Mouse (Mus musculus) adrenal gland, adult 8-10 months (tissue): ENCODE results near the gene Lmo7. TPM values are rescaled to one million over a fixed set of nuclear protein-coding genes. Genes with fewer than 3 reads are reported as not detected.

Experiments
- DNase-seq: peaks from one replicate; pipeline ENCODE4 v3.0.0; 2022
- total RNA-seq, 4 experiments: library from RNA; stranded (reverse); gene quantifications; 2 replicates each; pipeline ENCODE4 v1.2.4; 2022

Lmo7 gene
- total RNA-seq = 10 to 100 TPM; 17.8 to 25.9 (median 21.4) TPM

DNA sequence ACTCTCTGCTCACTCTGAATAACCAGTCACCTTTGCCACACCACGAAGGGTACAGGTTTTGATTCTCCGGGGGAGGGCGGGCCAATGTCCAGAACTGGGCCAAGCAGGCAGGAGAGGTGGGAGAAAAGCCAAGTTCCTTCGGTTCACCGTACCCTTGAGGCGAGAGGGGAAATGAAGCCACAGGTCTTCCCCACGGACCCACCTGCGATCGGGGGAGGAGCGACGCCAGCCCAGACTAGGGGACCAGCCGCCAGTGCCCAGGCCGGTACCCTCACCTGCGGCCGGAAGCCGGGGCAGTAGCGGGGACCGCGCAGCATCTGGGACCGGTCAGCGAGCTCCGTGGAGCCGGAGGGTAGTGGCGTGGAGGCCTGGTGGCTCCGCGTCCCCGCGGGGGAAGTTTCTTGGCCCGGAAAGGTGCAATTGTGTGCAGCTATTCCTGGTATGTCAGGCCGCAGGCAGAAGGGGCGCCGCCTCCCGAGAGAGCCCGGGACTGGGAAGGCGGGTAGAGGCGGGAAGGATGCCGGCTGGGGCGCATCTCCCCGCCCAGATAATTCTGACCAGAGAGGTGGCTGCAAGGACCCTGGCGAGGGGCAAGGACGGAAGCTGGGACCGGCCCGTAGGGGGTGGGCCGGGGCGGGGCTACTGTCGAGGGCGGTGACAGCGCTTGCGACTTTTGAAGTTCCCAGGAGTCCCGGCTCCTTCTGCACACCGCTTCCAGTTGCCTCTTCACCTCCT lies at the start of gene Lmo7, which contains the start of gene Gm9922:
Gene Lmo7, plus strand, starts transcription at position 721 of the 735 bp plus-strand sequence.
Gene Gm9922, minus strand, starts transcription at position 578 of the 735 bp plus-strand sequence.
- peak; percentile 79 for DNase-seq

DNA sequence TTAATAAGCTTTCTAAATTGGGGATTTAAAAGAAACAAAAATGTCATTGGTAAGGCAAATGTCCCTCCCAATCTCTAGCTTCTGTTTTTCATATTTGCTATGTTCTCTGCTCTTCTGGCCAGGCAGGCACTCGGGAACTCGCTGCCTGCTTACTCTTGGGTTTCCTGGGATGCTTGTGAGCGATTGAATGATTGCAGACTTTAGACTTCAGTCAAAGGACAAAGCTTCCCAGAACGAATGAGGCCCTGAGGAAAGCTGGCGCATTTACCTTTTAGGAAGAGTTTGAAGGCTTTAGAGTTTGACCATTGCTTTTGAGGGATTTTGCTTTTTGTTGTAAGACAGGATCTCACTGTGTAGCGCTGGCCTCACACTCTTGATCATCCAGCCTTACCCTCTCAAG lies 42.1 kb upstream of the Lmo7 start:
- no peak for DNase-seq

DNA sequence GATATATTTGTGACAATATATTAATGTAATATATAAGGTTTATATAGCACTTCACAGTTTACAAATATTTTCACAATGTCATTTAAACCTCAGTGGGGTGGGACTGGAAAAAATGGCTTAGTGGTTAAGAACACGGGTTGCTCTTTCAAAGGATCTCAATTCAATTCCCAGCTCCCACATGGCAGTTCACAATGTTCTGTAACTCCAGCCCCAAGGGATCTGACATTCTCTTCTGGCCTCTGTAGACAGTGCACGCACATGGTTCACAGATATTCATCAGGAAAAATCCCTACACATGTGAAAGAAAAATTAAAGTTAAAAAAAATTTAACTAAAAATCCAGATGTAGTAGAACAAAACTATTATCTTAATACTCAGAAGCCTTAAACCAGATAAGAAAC lies 41.4 kb upstream of the Lmo7 start:
- no peak for DNase-seq

DNA sequence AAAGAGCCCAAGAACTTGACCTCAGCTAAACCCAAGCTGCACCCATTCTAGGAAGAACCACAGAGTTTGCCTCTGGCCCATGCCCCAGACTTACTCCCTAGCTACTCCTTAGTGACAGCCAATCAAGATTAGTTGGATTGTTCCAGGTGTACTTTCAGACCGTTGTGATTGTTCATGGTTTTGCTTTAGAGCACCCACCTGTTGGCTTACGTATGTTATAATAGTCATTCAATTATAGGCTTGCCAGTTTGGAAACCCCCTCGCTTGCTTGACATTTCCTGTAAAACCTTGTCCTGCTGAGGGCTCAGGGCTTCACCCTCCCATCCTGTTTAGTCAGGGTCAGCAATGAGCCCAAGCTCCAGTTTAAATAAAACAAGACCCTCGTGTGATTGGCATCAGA lies 25.3 kb upstream of the Lmo7 start:
- DNase-seq = no peak

DNA sequence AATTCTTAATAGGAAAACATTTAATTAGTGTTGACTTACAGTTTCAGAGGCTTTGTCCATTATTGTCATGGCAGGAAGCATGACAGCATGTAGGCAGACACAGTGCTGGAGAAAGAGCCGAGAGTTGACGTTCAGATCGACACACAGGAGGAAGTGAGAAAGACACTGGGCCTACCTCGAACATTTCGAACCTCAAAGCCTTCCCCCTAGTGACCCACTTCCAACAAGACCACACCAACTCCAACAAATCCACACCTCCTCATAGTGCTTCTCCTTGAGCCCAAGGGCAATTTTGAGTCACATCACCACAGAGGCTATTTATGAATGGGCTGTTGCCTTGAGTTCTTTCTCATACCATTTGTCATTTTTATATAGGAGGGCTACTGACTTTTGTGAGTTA lies 22.7 kb upstream of the Lmo7 start:
- no peak for DNase-seq

DNA sequence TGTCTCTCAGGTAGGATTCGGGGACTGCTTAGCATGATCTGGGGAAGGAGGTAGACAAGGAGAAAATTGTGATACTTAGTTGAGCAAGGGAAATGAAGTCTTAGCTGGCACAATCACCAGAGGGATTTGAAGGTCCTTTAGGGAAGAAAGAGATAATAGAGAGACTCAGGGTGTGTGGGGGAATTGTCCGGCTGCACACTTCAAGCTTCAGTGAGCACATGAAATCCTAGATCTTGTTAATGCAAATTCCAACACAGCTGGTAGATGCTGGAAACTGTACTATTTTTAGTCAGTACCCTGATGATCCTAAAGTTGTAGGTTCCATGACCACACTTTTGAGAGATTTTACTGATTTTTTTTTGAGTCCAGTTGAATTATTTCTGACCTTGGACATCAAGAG lies 15.3 kb upstream of the Lmo7 start:
- no peak for DNase-seq

DNA sequence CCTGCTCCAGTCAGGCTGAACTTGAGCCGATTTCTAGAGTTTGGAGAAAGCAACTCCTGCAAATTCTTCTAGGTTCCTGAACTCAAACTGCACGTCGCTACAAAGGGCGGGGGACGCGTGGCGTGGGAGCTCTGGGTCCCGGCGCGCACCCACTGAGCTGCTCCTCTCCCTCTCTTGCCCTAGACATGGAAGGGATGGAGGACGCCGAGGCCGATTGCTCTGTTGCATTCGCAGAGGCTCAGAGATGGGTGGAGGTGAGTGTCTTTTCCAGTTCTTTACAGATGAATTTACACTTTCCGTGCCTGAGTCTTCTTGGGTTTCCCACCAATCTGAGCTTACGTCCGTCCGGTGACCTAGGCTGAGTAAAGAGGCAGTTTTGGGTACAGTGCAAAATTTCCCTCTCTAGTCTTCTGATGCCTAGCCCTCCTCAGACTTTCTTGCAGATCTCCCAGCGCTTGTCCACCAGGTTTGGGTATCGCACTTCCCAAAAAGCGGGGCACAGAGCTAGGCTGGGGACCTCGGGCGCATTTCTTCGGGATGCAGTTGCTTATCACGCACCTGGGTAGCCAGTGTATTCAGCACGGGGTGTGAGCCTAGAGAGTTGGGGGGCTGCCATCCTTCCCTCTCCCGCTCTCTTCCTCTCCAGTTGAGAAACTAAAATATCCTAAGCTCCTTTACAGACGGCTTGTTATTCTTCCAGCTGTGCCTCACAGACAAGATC lies 375 bp downstream of the Lmo7 start:
- no peak for DNase-seq

DNA sequence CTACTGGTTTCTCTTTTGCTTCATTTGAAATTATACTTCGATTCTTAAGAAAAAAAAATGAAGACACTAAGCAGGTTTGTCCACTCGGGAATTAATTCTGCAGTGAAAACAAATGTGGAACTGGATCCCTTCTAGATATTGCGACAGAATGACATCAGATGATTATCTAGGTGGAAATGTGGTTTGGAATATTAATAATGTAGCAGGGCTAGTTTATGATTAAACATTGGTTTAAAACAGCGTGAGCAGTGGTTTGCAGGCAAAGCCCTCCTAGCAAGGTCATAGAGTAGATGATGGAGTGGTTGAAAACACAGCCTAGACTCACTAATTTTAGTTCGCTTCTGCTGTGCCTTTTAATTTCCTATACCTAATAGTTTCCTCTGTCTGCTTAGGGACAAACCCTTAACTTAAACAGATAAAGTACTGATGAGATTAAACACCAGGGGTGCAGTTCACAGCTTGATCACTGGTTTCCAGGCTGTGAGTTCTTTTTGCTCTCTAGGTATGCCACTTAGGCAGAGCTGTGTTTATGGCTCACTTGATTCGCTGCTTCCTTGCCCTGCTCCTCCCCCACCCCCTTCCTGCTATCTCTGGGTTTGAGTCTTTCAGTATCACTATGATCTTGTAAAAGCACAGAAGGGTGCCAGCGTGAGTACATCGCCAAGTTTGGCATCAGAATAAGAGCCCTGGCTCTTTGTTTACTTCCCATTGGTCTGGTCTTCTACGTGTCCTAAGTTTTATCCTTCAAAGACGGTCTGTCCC lies 4.0 kb downstream of the Lmo7 start:
- DNase-seq = no peak

DNA sequence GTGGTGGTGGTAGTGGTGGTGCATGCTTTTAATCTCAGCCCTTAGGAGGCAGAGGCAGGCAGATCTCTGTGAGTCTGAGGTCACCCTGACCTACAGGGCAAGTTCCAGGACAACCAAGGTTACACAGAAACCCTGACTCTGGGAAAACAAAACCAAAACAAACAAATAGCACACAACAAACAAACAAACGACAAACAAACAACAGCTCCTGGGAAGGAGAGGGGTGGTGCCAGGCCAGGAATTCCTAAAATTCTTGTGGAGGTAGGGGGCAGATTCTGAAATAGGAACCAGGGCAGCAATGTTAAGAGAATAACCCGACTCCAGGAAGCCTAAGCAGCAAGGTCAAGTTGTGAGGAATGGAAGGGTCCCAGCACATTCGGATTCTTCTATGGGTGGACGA lies 7.7 kb downstream of the Lmo7 start:
- DNase-seq = no peak

DNA sequence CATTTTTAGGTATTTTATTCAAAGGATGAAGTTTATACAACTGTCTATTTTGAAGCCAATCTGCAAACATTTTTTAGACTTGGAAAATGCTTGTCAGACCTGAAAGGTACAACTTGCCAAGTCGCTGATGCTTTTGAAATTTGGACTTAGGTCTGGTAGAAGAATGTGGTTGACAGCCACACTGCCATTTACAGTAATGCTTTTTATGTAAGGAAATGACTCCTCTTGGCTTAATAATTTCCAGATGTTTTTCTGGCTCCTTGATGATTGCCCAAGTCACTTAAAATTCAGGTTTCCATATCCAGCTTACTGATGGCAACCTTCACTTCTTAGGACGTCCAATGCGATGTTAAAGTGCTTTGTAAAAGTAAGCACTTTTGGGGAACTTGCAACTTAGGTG lies 16.9 kb downstream of the Lmo7 start:
- DNase-seq = no peak

DNA sequence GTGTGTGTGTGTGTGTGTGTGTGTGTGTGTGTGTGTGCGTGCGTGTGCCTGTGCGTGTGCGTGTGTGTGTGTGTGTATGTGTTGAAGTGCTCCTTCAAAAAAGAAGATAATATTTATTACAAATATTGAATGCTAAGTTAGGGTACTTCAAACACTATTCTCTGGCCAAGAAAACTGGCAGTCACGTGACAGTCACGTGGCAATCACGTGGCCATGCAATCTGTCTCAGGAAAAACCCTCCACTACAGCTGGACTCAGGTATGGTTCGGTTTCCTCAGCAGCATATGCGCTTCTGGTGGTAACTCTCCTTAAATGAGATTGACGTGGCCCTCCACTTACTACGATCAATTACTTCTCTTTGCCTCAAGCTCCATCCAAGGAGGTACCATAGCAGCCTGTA lies 18.1 kb downstream of the Lmo7 start:
- no peak for DNase-seq

DNA sequence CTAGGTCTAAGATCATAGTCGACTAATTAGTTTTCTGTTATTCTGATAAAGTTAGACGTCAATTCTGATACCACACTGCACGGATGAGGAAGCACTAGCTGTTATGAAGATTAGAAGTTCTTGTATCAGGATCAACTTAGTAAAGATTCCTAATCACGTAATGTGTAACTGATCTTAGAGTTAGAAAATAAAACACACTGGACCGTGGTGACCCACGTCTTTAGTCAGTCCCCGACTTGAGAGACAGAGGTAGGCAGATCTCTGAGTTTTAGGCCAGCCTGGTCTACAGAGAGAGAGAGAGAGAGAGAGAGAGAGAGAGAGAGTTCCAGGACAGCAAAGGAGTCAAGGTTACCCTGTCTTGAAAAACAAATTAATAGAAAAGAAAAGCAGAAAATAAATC lies 18.7 kb downstream of the Lmo7 start:
- DNase-seq = no peak

DNA sequence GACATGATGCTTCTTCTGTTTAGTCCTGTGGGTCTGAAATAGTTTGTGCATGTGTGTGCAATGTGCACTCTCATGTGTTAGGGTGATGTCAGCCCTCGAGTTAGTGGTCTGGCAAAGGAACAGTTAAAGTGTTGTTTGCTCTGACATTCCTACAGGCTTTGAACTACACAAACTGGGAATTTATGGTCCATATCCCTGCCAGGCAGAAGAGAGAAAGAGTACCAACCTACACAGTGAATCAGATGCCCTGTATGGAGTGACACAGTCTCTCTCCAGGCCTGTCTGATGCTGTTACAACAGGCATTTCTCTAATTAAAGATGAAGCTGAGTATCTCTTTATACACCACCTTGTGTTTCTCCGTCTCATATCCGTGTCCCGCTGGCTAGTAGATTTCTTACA lies 21.2 kb downstream of the Lmo7 start:
- no peak for DNase-seq

DNA sequence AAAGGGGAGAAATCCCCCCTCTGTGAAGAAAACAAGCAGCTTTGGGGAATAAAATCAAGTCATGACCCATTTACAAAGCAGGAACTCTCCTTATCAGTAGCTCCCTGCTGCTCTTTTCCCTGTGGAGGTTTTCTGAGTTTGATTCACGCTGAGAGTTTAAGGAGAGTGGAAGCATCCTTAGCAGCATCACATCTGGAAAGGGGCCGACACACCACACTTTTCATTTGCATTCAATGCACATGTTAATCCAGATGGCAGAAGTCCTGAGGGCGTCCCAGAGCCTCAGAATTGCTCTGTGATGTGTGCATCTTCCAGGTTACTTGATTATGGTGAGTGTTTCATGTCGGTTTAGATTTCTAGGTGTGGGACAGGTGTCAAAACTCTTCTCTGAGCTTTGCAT lies 25.7 kb downstream of the Lmo7 start:
- DNase-seq = no peak

DNA sequence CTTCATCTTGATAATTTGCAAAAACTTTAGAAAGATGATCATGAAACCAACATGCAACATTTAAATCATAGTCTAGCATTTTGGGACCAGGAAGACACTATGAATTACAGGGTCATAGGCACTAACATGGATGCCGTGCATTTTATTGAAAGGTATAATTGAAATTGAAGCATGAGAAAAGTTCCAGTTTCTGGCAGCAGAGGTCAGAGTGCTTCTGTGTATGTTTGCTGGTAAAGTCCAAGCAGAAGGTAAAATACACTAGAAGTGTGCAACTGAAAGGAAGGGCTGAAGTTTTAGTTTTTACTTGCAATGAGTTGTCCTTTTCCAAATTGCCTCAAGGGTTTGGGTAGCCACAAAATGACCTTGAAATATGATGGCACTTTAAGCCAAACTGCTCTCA lies 32.5 kb downstream of the Lmo7 start:
- no peak for DNase-seq

DNA sequence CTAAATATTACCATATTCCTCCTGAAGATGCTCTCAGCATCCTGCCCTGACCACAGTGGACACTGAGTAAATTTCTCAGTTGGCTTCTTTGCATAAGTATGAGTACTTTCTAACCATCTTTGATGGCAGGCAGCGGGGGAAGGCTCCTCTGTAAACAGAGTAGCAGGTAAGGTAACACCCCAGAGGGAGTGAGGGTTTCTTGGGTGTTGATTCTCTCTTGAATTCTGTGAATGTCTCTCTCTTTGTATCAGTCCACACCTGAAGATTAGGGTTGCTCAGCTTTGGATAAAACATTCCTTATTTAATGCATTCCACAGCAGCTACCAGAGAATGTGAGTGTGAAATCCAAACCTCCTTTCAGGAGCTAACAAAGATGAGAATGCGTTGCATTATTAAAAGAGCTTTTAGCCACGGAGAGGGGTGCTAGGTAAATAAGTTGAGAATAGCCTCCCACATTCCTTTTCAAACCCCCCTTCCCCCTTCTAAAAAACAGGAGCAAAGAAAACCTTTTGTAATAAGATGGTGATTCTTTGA lies 34.1 kb downstream of the Lmo7 start:
- DNase-seq = no peak

DNA sequence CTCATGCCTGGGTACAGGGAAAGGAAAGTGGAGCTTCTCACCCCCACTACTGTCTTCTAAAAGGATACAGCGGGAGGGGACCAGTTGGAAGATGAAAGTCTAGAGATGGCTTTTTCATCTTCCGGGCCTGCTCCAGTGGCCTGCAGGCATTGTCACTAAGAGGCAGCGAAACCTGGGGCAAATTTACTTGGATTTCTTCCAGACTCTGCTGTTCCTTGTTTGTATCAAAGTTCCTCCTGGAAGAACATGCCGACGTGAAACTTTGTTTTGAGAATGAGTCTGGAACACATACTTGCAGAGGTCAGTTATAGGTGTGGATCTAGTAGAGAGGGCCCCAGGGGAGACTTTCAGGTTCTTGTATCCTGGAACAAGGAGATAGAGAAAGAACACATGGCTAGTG lies 41.6 kb downstream of the Lmo7 start:
- DNase-seq = no peak

DNA sequence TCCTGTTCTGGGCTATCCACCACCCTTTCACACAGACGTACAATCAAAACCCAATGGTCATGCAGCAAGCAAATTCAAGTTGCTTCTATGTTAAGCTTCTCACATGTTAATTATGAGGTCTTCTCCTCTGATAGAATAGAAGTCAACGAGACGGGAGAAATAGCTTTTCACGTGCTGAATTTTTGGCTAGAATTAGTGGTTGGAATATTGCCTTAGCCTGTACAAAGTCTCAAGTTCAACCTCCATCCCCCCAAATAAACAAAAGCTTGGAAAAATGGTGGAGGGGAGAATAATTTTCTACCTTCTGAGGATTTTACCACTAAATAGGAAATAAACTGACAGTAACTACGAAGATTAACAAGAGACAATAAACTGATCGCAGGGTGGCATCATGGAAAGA lies 42.0 kb downstream of the Lmo7 start:
- DNase-seq = no peak

DNA sequence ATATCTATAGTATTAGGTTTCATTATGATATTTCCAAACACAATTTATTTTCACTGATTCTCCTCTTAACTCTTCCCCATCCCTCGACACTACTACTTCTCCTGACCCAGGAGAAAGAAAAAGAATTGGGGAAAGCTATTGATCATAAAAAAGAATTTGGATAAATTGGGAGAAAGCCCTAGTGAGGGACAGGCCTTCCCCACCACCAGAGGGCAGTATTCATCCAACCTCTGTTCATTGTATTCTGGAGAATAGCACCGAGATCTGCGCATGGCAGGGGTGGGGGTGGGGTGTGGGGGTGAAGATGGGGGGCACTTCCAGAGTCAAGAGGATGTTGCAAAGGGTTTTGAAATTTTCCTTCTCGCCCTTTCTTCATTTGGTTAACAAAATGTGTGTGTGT lies 44.9 kb downstream of the Lmo7 start:
- no peak for DNase-seq

DNA sequence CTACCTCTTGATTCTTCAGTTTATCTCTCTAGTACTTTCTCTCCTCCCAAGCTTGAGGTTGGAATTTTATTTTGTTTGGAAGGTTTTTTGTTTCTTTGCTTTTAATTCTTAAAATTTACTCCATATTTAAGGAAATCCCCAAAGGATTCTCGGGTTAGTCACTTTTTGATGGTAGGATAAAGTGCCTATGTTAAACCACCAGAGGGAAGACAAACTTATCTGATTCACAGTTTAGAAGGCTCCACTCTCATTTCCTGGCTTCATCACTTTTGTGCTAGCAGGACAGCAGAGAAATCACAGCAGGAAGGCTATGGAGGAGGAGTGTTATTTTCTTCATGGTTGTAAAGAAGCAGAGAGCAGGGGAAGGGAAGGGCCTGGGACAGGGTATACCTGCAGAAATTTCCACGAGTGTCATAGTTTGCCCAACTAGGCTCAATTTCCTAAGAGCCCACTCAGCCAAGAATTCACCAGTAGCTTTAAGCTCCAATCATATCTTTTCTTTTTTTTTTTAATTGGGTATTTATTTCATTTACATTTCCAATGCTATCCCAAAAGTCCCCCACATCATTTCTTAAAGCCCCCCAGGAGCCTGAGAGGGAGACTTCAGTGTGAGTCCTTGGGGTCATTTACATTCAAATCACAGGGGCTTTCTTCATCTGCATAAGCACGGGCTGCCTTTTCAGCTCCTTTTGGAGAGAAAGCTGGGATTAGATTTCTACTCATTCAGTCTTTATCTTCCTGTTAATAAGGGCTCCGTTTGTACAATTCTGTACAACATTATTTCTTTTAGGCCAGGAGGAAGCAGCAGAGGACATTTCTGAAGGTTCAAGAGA lies 46.8 kb downstream of the Lmo7 start:
- DNase-seq = no peak

DNA sequence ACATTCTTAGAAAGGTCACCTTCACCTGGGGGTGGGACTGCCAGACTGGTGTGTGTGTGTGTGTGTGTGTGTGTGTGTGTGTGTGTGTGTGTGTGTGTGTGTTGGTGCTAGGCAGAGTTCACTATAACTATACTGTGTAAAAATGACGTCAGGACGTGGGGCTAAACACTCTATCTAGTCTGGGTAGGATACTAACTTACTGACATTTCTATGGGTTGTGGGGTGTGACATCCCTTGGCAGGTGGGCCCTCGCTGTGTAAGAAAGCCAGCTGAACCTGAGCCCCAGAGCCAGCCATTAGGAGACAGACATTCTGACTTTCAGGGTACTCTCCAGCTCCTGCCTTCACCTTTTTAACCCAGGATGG lies 47.4 kb downstream of the Lmo7 start:
- no peak for DNase-seq

DNA sequence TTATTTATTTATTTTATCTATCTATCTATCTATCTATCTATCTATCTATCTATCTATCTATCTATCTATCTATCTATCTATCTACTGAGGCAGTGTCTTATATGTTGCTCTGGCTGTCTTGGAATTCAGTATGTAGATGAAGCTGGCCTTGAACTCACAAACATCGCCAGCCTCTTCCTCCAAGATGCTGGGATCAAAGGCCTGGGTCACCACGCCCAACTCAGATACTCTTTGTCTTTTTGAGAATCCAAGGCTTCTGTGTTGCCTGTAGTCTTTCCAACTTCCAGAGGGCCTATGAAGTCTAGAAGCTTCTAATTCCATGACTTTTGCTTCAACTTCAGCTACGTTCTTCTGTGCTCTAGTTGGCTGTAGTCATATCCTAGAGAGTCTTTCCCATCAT lies 48.7 kb downstream of the Lmo7 start:
- no peak for DNase-seq
